Mouse (Mus musculus) kidney, adult 9 months (tissue): ENCODE measurements around the gene Pkig.
"Not testable (repeated sequence)": the region's sequence is repeated elsewhere in the genome, so short reads cannot be mapped to it uniquely, and the experiment has no call there.

ENCODE experiments used
- DNase-seq: peaks from one replicate; pipeline ENCODE4 v3.0.0; 2022

Gene Pkig

DNA sequence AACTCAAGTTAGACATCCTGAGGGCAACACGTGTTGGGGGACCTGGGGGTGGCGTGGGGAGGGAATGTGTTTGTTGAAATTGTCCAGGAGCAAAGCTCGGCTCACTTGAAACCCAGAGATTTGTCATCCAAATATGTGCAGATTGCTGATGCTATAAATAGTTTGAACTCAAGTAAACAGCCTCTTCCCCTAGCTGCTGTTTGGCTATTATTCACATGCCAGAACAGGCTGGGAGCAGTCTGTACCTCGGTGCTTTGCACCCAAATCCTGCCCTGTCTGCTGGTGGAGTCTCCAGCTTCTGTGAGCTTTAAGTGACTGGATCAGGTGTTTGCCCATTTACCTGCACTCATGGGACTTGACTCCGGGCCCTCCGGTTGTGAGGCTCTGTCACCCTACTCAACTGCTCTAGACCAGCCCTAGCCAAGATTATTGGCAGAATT lies 27.6 kb downstream of the Pkig start:
- peak; percentile 53 for DNase-seq

DNA sequence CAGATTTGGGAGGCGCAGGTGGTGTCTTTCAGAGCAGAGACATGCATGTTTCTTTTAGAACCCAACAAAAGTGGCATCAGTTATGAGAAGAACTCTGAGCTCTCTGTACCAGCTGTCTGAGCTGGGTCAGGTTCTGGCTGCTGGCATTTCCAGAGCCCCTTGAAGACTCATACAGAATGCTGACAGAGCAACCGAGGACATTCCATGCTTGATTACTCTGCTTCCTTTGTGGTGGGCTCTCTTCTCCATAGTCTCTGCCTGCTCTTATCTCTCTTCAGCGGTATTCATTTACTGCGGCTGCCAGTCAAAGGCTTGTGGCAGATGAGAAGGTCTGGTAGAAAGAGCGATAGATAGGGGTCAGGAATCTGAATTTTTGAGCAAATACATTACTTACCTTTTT lies 28.0 kb downstream of the Pkig start:
- no peak for DNase-seq

DNA sequence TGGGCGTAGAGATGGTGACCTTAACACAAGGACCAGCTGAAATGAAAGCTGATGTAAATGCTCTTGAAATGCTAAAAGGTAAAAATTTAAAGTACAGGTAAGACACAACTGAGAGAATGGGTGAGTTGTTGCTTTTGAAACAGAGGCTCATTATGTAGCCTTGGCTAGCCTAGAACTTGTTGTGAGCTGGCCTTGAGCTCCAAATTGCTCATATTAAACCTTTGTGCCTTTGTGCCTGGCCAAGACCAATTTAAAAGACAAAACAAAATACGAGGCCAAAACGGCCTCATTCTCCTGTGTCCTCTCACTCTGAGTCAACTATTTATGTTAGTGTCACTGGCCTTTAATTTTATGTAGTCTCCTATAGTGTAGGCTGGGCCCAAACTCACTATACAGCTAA lies 28.7 kb downstream of the Pkig start:
- DNase-seq: no peak

DNA sequence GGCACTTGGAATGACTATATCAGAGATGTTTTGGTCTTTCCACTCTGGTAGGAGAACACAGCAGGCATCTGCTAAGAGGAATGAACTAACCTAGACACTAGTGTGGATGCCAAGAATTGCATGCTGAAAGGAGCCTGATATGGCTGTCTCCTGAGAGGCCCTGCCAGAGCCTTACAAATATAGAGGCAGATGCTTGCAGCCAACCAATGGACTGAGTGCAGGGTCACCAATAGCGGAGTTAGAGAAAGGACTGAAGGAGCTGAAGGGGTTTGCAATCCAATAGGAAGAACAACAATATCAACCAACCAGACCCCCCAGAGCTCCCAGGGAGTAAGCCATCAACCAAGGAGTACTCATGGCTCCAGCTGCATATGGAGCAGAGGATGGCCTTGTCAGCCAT lies 30.2 kb downstream of the Pkig start:
- not testable (repeated sequence) for DNase-seq

DNA sequence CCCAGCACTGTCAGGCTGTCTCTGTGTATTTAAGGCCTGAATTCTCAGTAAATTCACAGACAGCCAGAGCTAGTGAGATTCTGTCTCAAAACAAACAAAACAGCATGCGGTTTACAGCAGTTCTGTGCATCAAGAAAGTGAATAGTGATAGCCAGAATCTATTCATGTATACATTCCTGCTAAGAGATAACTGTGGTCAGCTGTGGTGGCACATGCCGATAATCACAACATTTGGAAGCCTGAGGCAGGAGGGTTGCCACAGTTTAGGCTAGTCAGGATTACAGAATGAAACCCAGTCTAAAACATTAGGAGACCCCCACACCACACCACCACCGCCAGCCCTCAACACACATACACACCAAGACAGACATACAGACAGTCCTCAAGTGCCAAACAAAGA lies 31.6 kb downstream of the Pkig start:
- no peak for DNase-seq

DNA sequence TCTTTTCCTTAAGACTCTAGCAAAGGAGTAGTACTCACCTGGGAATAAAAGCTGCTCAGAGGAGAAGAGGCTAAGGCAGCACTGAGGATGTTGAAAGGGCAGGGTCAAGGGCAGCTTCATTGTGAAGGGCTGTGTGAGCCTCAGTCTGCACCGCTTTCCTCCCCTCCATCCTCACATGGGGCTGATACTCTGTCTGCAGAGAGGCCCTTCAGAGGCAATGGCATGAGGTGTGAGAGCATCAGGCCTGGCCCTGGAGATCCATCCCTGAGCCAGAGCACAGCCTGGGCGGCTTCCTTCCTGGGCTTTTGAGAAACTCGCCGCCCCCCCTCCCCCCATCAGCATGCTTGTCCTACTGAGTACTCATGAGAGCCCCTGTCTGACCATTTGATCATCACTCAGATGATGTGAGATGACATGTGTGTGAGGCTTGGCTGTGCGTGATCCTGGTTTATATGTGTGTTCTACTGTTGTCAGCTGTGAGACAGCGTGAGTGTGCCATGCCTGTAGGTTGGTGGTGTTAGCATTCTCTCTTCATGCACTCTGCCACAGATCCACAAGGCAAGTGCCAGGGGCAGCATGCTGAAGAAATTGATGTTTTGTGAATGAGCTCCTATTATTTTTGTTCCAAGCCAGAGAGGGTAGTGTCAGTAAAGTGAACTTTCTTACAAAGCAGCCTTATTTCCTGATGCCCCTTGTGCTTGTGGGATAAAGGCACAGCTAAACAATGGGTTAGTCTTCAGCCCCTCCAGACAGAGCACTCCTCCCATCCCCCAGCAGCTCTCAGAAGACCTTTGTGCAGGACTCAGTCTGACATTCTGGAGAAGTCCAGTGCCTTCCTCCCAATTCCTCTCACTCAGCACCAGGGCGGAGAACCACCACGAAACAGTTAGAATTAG lies 32.5 kb downstream of the Pkig start:
- no peak for DNase-seq

DNA sequence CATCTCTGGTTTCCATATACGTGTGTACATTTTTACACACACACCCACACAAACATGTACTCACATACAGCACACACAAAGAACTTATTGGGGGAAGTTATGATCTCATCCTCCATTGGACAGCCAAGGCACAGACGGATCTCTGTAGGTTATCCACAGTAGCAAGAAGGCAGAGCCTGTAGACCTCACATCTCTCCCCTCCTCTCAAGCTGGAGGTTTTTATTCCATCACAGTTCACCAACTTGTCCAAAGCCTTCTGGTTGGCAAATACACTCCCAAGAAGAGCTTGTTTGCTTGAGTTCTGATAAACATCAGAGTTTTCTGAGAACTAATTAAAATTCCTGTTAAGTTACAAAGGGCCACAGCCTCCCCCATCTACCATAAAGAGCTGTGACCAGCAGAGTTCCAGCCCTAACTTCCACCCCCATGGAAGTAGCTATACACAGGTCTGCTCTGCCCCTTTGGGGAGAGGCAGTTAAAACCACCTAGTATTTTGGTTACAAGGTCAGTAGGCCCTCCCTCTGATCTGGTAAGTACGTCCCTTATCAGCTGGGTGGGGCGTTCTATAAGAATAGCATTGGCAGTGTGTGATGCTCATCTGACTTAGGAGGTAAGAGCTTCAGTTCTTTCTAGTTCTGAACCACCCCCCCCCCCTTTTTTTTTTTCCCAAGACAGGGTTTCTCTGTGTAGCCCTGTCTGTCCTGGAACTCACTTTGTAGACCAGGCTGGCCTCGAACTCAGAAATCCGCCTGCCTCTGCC lies 33.8 kb downstream of the Pkig start:
- DNase-seq: no peak

DNA sequence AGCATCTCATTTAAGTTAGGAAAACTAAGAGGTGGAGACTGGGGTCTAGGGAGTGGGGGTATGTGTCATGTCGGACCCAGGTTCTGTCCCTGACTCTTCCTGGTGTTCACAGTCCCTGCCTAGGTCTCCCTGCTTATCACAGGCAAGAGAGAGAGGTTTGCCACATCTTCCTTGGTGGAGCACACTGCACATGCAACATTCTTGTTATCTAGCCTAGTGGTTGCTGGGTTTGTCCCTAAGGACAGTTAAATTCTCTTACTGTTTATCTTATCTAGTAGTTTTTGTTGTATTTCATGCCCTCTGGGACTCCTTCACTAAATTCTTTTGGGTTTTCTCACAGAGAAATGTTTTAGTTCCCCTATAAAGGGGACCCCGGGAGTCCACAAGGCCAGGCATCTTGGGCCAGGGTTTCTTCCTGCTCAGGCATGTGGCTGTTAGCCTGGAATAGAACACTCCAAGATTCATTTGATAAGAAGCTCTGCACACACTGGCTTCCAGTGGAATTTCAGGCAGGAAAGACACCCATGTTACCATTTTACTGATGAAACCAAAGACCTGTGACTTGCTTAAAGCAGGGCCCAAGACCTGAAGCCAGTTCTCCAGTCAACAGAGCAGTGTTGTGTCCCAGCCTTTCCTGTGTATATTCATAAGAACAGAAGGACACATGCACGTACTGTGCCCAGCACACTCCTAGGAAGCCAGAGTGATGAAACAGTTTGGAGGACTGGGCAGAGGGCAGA lies 34.9 kb downstream of the Pkig start:
- DNase-seq: peak; percentile 41

DNA sequence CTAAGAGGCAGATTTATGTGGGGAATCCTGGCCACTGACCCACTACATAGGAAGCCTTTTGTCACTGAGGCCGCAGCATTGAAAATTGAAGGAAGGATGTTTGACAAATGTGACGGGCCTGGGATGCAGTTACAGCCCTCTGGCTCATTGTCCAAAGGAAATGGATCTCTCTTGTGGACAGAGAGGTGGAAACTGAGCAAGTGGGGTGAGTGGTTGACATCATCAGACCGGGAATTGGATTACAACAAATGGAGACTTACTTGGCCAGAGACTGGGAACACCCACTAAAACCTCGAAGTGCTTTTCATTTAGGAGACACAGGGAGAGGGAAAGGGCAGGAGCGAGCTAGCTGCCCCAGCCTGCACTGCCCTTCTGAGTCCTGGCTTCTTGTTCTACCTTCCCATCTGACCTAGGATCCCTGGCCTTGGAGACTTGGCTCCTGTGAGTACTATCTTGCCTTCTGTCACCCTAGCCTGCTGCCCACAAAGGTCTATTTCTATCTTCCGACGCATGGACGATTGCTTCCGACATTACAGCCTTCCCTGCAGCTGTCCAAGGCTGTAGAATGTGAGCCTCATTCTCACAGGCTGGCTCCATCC lies 35.6 kb downstream of the Pkig start:
- peak; percentile 68 for DNase-seq

DNA sequence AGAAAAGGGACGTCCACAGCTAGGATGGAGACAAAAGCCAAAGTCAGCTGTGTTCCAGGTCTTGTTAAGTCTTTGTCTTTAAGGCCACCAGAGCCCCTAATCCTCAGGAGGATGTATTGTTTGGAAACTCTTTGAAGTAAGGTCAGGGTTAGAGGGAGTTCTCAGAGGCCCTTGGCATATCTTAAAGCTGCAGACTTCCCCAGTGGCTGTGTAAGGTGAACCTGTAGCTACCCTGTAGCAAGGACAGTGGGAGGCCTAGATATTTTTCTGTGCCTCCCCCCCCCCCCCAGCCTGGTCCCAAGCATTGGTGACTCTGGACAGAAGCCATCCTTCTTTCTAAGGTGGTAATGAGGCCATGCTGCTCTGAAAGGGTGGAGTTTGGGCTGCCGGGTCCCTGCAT lies 38.6 kb downstream of the Pkig start:
- DNase-seq: no peak

DNA sequence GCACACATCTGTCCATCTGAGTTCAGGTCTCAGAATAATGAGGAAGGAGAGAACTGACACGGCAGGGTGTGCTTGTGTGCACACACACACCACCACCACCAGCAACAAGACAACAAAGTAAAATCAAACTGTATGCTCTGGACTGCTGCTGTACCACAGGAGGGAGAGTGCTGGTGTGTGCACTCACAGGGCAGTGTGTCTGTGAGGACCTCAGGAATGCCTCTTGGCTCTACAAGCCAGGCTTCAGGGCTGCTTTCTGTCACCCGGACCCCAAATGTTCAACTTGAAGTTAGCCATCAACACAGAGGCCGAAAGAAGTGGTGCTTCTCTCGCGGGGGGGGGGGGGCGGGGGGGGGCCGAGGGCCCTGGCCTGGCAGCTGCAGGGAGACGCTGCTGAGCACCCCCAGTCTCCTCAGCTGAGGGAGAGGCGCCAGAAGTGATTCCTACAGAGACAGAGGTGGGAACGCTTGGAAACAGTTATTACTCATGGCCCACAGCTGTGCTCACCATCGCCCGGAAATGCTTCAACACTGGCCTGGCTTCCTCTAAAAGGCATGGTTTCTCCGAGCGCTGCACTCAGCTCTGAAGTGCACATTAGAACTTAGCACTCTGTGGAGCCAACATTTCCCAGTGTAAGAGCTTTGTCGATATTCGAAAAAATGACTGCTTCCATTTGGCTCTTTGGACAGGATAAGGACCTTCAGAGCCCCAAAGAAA lies 39.7 kb downstream of the Pkig start:
- DNase-seq: no peak

DNA sequence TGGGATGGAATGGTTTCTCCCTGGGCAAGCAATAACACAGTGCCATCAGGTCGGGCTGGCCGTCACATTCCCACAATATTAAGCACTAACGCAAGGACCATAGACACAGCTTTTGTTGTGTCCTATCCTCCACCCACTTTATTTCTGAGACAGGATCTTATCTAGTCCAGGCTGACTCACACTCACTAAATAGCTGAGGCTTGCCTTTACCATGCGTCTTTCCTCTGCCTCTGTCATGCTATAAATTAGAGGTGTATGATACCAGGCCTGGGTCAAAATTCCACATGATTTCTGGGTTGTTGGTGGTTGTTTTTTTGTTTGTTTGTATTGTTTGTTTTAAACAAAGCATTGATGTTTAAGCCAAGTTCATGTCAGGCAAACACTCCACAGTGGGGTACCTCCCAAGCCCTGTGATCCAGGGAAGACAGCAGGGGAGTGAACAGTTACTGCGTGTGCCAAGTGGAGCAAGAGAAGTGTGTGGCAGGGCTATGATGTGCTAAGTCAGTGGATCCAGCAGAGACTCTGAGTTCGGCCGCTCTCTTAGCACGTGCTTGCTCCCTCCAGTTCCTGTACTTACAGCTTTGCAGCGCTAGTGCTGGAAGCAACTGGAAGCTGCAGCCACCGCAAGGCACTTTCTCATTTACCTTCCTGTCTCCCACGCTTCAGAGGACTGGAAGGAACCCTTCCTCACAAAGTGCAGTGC lies 41.0 kb downstream of the Pkig start:
- no peak for DNase-seq

DNA sequence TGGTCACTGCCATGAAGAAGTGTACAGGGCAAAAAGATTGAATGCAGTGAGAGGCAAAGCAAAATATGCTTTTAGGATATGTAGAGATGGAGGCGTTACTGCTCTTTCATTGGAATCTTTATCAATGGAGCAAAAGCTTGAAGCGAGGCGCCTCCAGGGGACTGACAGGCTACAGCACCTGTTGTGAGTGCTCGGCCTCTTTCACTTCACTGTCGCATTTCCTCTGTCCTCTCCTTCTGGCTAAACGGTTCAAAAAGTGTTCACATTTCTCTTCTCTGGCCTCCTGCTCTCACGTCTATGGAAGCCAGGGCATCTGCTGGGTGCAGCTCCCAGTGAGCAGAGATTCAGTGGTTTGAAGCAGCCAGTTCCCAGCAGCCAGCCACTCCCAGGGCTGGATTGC lies 44.2 kb downstream of the Pkig start:
- no peak for DNase-seq

DNA sequence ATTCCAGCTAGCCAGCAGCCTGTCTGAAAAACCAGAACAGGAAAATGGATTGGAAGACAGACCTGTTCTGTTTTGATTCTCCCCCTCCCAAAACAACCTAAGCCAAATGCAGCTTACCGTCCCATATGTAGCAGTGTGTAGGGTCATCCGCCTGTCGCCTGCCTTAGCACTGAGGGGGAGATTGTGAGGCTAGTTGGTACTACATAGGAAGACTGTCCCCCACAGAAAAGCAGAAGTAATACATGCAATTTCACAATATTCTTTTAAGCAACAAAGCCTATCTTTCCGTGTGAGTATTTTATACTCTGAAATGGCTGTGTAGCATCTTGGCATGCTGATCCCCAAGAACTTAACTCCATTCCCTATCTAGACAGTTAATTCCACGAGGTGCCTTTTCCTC lies 44.7 kb downstream of the Pkig start:
- no peak for DNase-seq

DNA sequence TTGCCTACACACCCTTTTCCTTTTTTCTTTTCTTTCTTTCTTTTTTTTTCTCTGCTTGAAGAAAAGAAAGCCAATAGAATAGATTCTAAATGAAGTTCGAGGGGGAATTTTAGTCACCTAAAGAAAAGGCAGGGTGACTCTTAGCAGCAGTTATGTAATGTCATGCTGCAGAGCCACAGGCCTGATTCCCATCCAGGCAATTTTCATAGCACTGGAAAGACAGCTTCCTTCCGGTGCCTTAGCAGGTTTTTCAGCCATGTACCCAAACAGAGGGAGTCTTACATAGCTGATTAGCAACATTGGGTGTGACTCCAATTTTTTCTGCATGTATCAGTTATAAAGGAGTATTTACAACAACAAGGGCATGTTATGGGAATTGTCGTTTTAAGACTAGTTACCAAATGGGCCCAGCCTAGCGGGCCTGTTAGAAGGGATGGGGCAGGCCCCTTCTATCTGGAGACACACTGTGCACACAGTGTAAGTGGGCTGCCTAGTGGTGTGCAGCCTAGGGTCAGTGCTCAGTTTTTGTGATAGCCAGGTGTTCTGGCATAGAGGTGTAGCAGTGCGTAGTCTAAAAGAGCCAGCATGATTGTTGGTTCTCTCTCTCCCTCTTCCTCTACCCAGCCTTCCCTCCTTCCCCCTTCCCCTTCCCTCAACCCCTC lies 45.5 kb downstream of the Pkig start:
- no peak for DNase-seq

DNA sequence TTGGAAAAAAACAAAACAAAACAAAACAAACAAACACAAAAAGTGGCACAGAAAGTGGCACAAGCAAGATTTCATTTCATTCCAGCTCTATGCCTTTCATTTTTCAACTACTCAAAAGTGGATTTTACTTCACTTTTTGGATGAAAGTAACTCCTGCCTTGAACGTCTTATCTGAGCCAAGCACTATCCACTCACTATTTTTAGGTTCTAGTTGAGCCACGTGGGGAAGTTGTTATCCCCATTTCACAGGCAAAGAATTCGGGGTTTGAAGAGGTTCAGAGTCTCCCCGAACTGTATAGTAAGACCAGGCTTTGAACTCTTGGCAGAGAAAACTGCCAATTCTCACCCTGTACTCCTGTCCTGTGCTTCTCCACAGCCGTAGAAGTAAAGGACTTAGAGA lies 50.1 kb downstream of the Pkig start:
- no peak for DNase-seq

DNA sequence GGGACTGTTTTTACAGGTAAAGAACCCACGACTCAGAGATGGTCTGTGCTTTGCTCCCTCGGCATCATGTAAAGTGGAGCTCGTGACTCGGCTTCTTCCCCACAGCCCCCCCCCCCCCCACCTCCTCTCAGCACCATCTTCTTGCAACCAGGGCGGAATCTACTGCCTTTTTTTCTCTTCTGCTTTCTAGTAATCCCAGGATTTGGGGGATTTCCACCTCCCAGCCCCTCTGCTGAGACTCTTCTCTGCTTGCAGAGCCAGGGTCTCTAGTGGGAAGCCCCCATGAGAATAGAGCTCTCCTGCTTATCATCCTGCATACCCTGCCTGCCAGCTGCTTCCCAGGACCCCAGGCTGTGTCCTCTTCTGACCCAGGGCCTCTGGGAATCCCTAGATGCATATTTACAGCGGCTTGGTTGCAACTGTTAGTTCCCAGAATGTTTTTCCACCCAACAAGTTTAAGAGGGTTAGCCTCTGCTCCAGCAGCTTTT lies 50.6 kb downstream of the Pkig start:
- no peak for DNase-seq

DNA sequence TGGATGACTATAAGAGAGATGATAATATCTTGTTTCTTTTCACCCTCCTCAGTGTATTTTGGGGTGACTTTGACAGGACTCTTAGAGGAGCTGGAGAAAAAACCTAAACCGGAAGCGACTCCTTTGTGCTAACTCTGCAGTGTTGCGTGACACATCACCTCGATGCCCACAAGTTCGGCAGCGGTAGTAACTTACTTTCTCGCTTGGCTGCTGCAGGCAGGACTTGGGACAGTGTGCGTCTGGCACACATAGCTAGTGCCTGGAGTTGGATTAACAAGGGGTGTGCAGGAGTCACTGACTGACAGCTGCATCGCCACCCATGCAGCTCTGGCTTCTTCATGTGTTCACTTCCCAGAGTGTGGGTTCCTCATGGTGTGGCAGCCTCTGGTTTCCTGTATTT lies 51.8 kb downstream of the Pkig start:
- DNase-seq: no peak

DNA sequence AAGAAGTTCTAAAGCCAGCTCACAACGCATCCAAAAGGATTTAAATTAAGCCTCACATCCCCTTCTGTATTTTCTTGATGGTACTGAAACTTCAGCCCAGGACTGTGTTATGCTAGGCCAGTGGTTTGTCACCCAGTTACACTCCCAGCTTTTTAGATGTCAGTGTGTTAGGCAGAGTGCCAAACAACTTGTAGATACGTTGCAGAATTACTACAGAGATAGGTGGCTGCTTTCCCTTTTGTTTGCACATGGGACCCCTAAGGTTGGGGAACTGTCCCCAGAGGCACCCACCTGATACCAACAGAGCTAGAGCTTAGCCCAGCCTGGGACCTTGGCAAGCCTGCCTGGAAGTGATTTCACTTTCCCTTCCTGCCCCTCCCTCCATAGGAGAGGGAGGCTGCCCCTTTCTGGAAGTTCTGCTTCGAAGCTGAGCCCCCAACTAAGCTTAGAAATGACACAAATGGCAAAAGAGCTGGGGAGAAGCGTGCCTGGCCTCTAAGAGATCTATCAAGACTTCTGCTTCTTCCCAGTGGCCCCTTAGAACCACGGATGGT lies 52.5 kb downstream of the Pkig start:
- peak; percentile 38 for DNase-seq

DNA sequence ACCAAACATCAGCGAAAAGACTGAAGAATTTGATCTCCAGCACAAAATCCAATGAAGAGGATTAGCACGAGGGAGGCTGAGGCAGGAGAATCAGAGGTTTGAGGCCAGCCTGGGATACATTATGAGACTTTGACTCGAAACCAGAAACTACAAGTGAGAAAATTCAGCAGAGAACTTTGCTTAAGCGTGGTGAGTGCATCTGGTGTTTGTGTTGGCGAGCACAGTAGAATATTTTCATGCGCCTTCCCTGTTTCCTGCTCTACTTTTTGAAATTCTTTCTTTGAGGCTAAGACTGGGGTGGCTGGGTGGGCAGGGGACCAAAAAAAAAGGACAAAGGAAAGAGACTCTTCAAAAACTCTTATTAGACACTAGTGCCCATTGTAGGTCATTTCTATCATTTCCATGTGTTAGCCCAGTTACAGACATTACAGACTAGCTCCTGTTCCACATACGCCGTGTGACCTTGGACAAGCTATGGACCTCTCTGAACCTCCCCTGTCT lies 53.2 kb downstream of the Pkig start:
- DNase-seq: no peak

DNA sequence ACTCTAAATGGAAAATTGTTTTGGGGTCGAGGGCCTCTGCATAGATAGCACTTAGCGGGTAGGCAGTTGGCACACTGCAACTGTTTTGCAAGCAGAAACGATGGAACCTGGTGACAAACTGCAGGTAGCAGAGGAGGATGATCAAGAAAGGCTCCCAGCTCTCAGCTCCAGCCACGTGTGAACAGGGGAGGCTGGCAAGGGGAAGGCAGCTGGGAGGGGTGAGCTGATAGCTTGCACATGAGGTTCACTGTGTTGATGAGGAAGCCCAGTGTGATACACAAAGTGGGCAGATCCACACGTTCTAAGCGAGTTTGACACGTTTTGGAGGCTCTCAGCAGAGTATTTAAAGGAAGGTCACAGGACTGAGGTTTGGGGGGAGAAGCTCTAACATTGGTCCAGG lies 54.3 kb downstream of the Pkig start:
- DNase-seq: no peak
